Mouse (Mus musculus) regulatory T cell (primary cell): Measurements from ENCODE around the gene Sp100.

Source experiments
- in situ Hi-C: fragments of 300-600 bp; cut with MboI, MseI; formaldehyde crosslinking; loops from one replicate; pipeline ENCODE4 v1.15.1; 2025; ENCODE audit warnings: high pct_unique_total_duplicates

Gene Sp100

GRCm38 (mm10) chr1:85746511-85746910 lies 96.7 kb downstream of the Sp100 start:
- in situ Hi-C loops, result no loop called here

GRCm38 (mm10) chr1:85749829-85750228 lies 100.0 kb downstream of the Sp100 start:
- in situ Hi-C loops, result loop anchor here (5.0 to 25.0 kb wide), 3 partner anchors 42 to 638 kb away; partner anchors contain the start of genes A530032D15Rik, Cab39 and Gm10553

GRCm38 (mm10) chr1:85750650-85751049 lies 100.9 kb downstream of the Sp100 start:
- in situ Hi-C loops, result loop anchor here (5.0 to 25.0 kb wide), 3 partner anchors 42 to 638 kb away; partner anchors contain the start of genes A530032D15Rik, Cab39 and Gm10553

- in situ Hi-C loops, result loop anchor here (5.0 to 25.0 kb wide), 3 partner anchors 41 to 639 kb away; partner anchors contain the start of genes A530032D15Rik, Cab39 and Gm10553
Measured at GRCm38 (mm10) chr1:85751494-85751893, 101.7 kb downstream of the Sp100 start.

GRCm38 (mm10) chr1:85751932-85752680 lies 102.3 kb downstream of the Sp100 start:
- in situ Hi-C loops, result loop anchor here (5.0 to 25.0 kb wide), 3 partner anchors 40 to 640 kb away; partner anchors contain the start of genes A530032D15Rik, Cab39 and Gm10553

GRCm38 (mm10) chr1:85757531-85758230 lies 107.9 kb downstream of the Sp100 start:
- in situ Hi-C loops, result loop anchor here (25.0 kb wide), 1 partner anchor 645 kb away; the partner anchor contains the start of genes A530032D15Rik and Gm10553

GRCm38 (mm10) chr1:85758231-85758968 lies 108.6 kb downstream of the Sp100 start:
- in situ Hi-C loops, result loop anchor here (25.0 kb wide), 1 partner anchor 646 kb away; the partner anchor contains the start of genes A530032D15Rik and Gm10553

- in situ Hi-C loops, result loop anchor here (25.0 kb wide), 1 partner anchor 647 kb away; the partner anchor contains the start of genes A530032D15Rik and Gm10553
Measured at GRCm38 (mm10) chr1:85758969-85759293, 109.1 kb downstream of the Sp100 start.
